Mouse (Mus musculus) small intestine, adult 2 months (tissue): ENCODE results near the gene Pde4d.

Experiments used
- CTCF ChIP-seq: fragments of 200-500 bp; IDR thresholded peaks from 2 replicates; pipeline ENCODE4 v1.5.1; 2012; ENCODE audit warnings: low read depth, mild to moderate bottlenecking, control low read depth, inconsistent platforms, low read length, moderate library complexity, mixed read lengths; ENCODE audit not compliant: insufficient replicate concordance, insufficient read length; ENCODE audit errors: extremely low read depth
- POLR2A ChIP-seq: fragments of 200-500 bp; IDR thresholded peaks from 2 replicates; pipeline ENCODE4 v1.6.1; 2012; ENCODE audit warnings: low read depth, mild to moderate bottlenecking, control low read depth, inconsistent platforms, low read length, moderate library complexity

DNA sequence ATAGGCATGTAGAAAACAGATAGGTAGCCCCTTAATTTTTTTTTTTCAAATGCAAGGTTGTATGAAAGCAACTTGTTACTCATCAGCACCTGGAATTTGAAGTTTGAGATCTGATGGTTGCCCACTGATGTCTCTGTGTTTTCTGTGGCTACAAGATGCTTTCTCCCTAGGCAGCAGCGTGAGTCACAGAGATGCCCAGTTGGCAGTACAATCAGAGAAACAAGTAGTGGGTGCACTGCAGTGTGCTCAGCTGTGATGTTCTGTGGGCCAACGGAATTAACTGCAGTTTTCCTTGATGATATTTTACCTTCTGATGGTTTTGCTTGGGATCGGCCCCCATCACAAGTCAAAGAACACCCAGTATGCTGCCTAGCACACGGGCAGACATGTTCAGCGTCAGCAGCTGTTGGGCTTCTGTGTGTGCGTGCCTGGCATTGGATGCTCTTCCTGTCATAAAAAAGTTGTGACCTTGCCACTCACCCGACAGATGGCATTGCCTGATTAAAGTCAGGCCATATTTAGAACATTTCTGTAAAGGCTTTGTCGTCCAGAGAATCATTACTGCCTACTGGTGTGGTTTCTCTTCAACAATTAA lies 939.0 kb downstream of the Pde4d start:
- TF ChIP-seq CTCF (no peak), POLR2A (no peak)
